Mouse (Mus musculus): ENCODE results near the gene Olfr477. TPM values are rescaled to one million over a fixed set of nuclear protein-coding genes. Genes with fewer than 3 reads are reported as not detected.

Gene Olfr477
- polyA plus RNA-seq (2014; fragmentation: Illumina TruSeq; extraction: RNeasy Lipid Tissue Mini Kit (QIAGEN cat#74804); ENCODE audit: low read depth, low replicate concordance) = not detected

GRCm38 (mm10) chr7:107986393-107986792 lies at the start of gene Olfr477:
TSS of gene Olfr477 (plus strand) at chr7:107986693.

GRCm38 (mm10) chr7:107954343-107954742 lies 32.1 kb upstream of the Olfr477 start, which contains the start of gene Olfr474:
TSS of gene Olfr474 (plus strand) at chr7:107954643.

GRCm38 (mm10) chr7:107964503-107964902 lies 22.0 kb upstream of the Olfr477 start, which contains the start of gene Olfr476:
TSS of gene Olfr476 (plus strand) at chr7:107964803.

GRCm38 (mm10) chr7:108033889-108034288 lies 47.4 kb downstream of the Olfr477 start, which contains the start of gene Olfr478:
TSS of gene Olfr478 (minus strand) at chr7:108033989.

Other genes starting within 250 kb of the Olfr477 start
- not detected for gene Cyb5r2, start 228.7 kb upstream of the Olfr477 start, polyA plus RNA-seq (2014; fragmentation: Illumina TruSeq; extraction: RNeasy Lipid Tissue Mini Kit (QIAGEN cat#74804); ENCODE audit: low read depth, low replicate concordance)
- not detected for gene Ovch2, start 185.5 kb upstream of the Olfr477 start, polyA plus RNA-seq (2014; fragmentation: Illumina TruSeq; extraction: RNeasy Lipid Tissue Mini Kit (QIAGEN cat#74804); ENCODE audit: low read depth, low replicate concordance)
- not detected for gene Olfr467, start 174.4 kb upstream of the Olfr477 start, polyA plus RNA-seq (2014; fragmentation: Illumina TruSeq; extraction: RNeasy Lipid Tissue Mini Kit (QIAGEN cat#74804); ENCODE audit: low read depth, low replicate concordance)
- gene Olfr469, start 161.2 kb upstream of the Olfr477 start, polyA plus RNA-seq (2014; fragmentation: Illumina TruSeq; extraction: RNeasy Lipid Tissue Mini Kit (QIAGEN cat#74804); ENCODE audit: low read depth, low replicate concordance) = not detected
- not detected for gene Olfr470, start 139.2 kb upstream of the Olfr477 start, polyA plus RNA-seq (2014; fragmentation: Illumina TruSeq; extraction: RNeasy Lipid Tissue Mini Kit (QIAGEN cat#74804); ENCODE audit: low read depth, low replicate concordance)
- gene Olfr472, start 88.8 kb upstream of the Olfr477 start, polyA plus RNA-seq (2014; fragmentation: Illumina TruSeq; extraction: RNeasy Lipid Tissue Mini Kit (QIAGEN cat#74804); ENCODE audit: low read depth, low replicate concordance) = not detected
- gene Olfr473, start 56.2 kb upstream of the Olfr477 start, polyA plus RNA-seq (2014; fragmentation: Illumina TruSeq; extraction: RNeasy Lipid Tissue Mini Kit (QIAGEN cat#74804); ENCODE audit: low read depth, low replicate concordance) = not detected
- not detected for gene Olfr474, start 32.0 kb upstream of the Olfr477 start, polyA plus RNA-seq (2014; fragmentation: Illumina TruSeq; extraction: RNeasy Lipid Tissue Mini Kit (QIAGEN cat#74804); ENCODE audit: low read depth, low replicate concordance)
- gene Olfr476, start 21.9 kb upstream of the Olfr477 start, polyA plus RNA-seq (2014; fragmentation: Illumina TruSeq; extraction: RNeasy Lipid Tissue Mini Kit (QIAGEN cat#74804); ENCODE audit: low read depth, low replicate concordance) = not detected
- gene Olfr478, start 47.3 kb downstream of the Olfr477 start, polyA plus RNA-seq (2014; fragmentation: Illumina TruSeq; extraction: RNeasy Lipid Tissue Mini Kit (QIAGEN cat#74804); ENCODE audit: low read depth, low replicate concordance) = not detected
- gene Olfr479, start 64.0 kb downstream of the Olfr477 start, polyA plus RNA-seq (2014; fragmentation: Illumina TruSeq; extraction: RNeasy Lipid Tissue Mini Kit (QIAGEN cat#74804); ENCODE audit: low read depth, low replicate concordance) = not detected
- gene Olfr480, start 80.7 kb downstream of the Olfr477 start, polyA plus RNA-seq (2014; fragmentation: Illumina TruSeq; extraction: RNeasy Lipid Tissue Mini Kit (QIAGEN cat#74804); ENCODE audit: low read depth, low replicate concordance) = not detected
- gene Olfr481, start 93.2 kb downstream of the Olfr477 start, polyA plus RNA-seq (2014; fragmentation: Illumina TruSeq; extraction: RNeasy Lipid Tissue Mini Kit (QIAGEN cat#74804); ENCODE audit: low read depth, low replicate concordance) = not detected
- not detected for gene Olfr482, start 110.9 kb downstream of the Olfr477 start, polyA plus RNA-seq (2014; fragmentation: Illumina TruSeq; extraction: RNeasy Lipid Tissue Mini Kit (QIAGEN cat#74804); ENCODE audit: low read depth, low replicate concordance)
- gene Olfr483, start 114.2 kb downstream of the Olfr477 start, polyA plus RNA-seq (2014; fragmentation: Illumina TruSeq; extraction: RNeasy Lipid Tissue Mini Kit (QIAGEN cat#74804); ENCODE audit: low read depth, low replicate concordance) = not detected
- gene Olfr484, start 140.8 kb downstream of the Olfr477 start, polyA plus RNA-seq (2014; fragmentation: Illumina TruSeq; extraction: RNeasy Lipid Tissue Mini Kit (QIAGEN cat#74804); ENCODE audit: low read depth, low replicate concordance) = not detected
- gene Olfr485, start 173.2 kb downstream of the Olfr477 start, polyA plus RNA-seq (2014; fragmentation: Illumina TruSeq; extraction: RNeasy Lipid Tissue Mini Kit (QIAGEN cat#74804); ENCODE audit: low read depth, low replicate concordance) = not detected
- gene Olfr486, start 186.0 kb downstream of the Olfr477 start, polyA plus RNA-seq (2014; fragmentation: Illumina TruSeq; extraction: RNeasy Lipid Tissue Mini Kit (QIAGEN cat#74804); ENCODE audit: low read depth, low replicate concordance) = not detected
- gene Olfr487, start 227.9 kb downstream of the Olfr477 start, polyA plus RNA-seq (2014; fragmentation: Illumina TruSeq; extraction: RNeasy Lipid Tissue Mini Kit (QIAGEN cat#74804); ENCODE audit: low read depth, low replicate concordance) = not detected

All from adrenal gland, adult 10 weeks (tissue).